Mouse (Mus musculus) telencephalon, adult 2 months (tissue): ENCODE data around the gene H2-T24.
"Not testable (repeated sequence)": the region's sequence is repeated elsewhere in the genome, so short reads cannot be mapped to it uniquely, and the experiment has no call there.

Source experiments
- DNase-seq: peaks from one replicate; pipeline ENCODE4 v3.0.0-alpha.2; 2011; ENCODE audit warnings: low read depth, low spot score

The H2-T24 gene

DNA sequence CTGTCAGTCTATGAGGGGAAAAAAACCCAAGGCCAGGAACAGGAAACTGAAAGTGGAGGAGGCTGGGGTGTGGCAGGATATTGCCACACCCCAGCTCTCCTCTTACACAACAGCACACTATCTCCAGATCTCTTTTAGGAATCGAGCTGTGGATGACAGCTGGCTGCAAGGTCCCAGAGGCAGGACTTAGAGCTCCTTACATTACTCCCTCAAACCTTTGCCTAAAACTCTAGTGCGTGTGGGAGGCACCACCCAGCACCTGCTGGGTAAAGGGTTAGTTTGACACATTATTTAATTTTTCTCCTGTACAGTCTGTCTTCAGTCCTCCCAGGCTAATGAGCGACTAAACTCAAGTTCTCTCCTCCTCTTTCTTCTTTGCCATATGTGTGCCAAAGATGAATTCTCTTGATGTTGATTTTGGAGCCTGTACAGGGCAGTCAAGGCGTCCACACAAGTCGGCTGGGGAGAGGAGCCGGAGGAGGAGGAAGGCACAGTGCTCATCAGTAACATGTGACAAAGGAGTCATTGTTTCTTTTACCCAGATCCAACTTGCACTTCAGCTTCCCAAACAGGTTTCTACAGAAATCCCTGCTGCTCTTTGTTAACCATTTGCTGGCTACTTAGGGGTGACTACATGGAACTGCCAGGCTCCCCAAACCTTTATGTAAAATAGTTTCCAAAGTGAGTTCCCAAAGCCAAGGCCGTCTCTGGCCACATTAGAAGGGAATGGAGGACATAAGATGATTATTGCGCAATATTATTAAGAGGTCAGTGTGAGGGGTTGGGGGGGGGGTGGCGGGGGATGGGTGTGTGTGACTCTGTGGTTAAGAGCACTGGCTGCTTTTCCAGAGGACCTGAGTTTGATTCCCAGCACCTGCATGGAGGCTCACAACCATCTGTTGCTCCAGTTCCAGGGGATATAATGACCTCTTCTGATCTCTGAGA lies 3.6 kb upstream of the H2-T24 start:
- DNase-seq = no peak

DNA sequence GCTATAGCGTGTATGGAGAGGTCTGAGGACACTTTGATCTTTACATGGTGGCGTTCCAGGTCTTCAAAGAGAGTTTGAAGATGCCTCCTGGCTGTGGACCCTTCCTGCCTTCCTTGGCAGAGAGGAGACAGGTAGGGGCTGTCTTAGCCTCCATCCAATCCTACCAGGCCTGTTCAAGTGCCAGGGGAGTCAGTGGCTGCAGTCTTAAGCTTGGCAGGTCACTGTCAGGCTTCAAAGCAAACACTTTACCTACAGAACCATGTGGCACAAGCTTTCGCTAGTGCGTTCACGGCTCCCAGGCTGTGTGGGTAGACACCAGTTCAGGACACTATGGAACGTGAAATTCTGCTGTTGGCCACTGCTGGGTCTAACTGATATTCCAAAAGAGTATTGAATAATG lies 2.6 kb upstream of the H2-T24 start:
- DNase-seq = no peak

DNA sequence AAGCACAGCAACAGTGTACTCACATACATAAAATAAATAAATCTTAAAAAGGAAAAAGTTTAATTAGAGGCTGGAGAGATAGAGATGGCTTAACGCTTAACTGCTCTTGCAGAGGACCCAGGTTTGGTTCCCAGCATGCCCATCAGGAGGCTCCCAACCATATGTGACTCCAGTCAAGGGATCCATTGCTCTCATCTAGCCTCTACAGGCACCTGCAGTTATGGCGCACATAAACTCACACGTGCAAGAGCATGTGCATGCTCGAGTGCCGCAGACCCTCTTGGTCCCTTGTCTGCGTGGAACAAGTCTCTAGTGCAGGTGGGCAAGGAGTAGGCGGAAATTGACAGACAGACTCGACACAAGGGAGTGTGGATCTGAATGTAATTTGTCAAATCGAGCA lies 1.7 kb upstream of the H2-T24 start:
- DNase-seq = no peak

DNA sequence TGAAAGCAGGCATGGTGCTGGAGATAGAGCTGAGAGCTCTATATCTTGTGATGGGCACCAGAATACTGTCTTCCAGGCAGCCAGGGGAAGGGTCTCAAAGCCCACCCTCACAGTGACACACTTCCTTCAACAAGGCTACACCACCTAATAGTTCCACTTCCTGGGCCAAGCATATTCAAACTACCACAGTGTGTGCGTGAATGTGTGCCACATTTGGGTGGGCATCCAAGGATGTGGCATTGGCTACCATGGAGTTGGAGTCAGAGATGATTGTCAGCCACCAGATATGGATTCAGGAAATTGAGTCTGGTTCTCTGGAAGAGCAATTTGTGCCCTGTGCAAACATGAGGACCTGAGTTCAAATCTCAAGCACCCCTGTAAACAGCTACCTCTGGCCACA lies 949 bp upstream of the H2-T24 start:
- DNase-seq = no peak

DNA sequence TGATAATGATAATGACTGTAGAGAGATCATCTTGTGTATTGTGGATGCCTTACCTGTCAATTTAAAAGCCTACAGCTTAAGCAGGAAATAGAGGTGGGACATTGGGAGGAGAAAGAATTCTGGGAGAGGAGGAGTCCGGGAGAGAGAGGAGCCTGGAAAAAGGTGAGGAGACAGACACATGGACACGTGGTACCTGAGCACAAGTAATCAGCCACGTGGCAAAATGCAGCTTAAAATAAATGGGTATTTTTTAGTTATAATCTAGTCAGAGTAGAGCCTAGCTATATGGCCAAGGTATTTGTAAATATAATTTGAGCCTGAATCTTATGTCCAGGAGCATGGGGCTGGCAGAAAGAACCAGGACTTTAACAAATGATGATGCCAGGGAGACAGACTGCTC lies 841 bp downstream of the H2-T24 start:
- no peak for DNase-seq

DNA sequence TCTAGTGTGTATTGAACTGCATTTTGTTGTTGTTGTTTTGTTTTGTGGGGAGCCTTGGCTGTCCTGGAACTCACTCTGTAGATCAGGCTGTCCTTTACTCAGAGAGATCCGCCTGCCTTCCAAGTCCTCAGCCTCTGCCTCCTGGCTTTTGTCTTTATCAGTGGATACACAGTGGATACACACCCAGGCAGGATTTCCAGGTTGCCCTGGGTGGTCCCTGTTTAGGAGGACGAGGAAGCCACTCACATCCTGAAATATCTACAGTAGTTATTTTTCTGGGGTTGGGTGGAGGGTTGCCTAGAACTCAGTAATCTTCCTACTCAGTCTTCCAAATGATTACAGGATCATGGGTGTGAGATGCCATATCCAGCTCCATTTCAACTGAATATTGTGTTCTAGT lies 1.4 kb downstream of the H2-T24 start:
- DNase-seq = no peak

DNA sequence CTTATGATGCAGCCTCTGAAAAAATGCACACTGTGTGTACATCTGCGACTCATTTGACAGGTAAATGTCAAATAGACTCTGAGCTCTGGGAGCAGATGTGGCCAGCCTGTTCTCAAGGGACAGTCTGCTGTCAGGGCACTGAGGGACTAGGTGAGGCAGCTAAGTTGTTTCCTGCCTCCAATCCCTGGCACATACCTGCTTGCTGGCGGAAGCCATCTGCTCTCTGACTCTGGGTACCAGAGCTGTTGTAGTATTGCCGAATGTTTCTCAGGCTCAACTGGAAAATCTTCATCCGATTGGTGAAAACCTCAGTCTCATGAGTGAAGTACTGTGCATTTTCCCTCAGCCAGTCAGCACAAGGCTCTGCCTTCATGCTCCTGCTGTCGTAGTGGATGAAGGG lies 3.3 kb downstream of the H2-T24 start:
- DNase-seq = no peak

DNA sequence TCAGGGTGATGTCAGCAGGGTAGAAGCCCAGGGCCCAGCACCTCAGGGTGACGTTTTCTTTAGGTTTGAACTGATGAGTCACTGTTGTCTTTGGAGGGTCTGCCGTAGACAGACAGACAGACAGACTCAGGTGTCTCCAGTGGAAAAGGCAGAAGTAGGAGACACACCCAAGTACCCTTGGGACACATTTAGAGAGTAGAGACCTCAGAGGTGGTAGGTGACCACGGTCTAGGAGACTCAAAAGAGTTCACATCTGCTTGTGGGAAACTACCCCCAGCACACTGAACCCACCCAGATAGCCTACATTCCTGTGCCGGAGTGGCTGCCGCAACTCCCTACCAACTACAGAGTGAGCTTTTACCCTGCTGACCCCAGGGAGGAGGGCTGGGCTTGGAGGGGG lies 5.4 kb downstream of the H2-T24 start:
- DNase-seq = no peak

DNA sequence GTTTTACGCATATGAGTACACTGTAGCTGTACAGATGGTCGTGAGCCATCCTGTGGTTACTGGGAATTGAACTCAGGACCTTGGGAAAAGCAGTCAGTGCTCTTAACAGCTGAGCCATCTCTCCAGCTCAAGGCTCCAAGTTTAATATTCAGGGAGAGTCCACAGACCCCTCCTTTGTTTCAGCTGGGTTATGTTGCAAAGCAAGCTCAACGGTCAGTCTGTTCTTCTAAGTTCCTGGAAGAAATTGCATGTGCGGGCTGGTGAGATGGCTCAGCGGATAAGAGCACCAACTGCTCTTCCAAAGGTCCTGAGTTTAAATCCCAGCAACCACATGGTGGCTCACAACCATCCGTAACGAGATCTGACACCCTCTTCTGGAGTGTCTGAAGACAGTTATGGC lies 16.0 kb downstream of the H2-T24 start:
- DNase-seq = not testable (repeated sequence)

DNA sequence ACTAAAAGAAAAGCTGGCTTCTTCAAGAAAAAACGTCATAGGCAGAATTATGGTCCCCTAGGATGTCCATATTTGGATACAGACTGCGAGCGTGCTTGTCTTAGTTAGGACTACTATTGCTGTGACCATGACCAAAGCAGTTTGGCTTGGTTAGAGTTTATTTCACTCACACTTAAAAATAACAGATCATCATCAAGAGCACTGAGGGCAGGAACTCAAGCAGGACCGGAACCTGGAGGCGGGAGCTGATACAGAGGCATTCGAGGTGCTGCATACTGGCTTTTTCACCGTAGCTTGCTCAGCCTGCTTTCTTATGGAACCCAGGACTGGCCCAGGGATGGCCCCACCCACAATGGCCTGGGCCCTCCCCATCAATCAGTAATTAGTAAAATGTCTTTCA lies 17.0 kb downstream of the H2-T24 start:
- no peak for DNase-seq

DNA sequence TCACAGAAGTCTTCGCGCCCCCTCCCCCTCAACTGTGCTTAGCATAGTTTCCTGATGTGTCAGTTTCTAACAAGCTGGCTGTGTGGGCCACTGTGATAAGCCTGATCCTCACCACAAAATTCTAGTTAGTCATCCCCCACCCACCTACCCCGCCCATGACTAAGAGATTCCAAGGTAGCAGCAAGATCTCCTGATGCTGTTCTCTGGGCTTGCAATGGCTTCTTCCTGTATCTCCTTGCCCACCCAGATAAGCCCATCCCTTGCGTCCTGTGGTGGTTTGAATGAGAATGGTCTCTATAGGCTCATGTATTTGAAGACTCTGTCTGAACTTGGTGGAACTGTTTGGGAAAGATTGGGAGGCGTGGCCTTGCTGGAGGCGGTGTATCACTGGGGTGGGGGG lies 18.4 kb downstream of the H2-T24 start:
- no peak for DNase-seq

DNA sequence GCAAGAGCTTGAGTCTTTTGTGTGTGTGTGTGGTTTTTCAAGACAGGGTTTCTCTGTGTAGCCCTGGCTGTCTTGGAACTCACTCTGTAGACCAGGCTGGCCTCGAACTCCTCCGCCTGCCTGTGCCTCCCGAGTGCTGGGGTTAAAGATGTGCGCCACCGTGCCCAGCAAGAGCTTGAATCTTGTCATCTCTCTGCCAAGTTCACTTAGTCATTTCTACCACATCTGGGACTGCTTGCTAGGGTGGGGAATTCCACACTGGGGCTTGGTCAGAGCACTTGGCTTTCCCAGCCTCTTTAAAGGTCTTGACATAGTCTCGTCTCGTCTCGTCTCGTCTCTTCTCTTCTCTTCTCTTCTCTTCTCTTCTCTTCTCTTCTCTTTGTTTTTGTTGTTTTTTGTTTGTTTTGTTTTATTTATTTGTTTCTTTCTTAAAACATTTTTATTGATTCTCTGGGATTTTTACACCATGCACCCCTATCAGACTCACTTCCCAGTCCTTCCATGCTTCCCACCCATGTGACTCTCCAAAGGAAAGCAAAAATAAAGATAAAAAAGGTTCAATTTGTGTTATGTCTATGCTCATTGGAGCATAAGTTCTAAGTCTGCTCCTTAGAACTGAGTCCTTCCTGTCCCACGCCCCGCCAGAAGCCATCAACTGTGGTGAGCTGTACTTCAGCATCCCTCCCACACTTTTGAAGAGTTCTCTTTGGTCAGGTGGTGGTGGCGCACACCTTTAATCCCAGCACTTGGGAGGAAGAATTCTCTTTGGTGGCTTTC lies 19.1 kb downstream of the H2-T24 start:
- no peak for DNase-seq

DNA sequence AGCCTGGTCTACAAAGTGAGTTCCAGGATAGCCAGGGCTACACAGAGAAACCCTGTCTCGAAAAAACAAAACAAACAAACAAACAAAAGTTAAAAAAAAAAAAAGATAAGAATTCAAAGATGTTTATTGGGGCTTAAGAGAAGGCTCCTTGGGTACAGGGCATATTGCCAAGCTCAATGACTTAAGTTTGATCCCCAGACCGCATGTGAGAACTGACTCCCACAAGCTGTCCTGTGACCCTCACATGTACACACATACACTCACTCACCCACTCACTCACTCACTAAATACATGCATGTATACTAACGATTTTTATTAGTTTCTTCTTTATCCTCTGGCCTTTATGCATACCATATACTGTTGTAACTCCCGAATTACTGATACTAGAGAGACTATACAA lies 20.0 kb downstream of the H2-T24 start:
- DNase-seq = no peak

DNA sequence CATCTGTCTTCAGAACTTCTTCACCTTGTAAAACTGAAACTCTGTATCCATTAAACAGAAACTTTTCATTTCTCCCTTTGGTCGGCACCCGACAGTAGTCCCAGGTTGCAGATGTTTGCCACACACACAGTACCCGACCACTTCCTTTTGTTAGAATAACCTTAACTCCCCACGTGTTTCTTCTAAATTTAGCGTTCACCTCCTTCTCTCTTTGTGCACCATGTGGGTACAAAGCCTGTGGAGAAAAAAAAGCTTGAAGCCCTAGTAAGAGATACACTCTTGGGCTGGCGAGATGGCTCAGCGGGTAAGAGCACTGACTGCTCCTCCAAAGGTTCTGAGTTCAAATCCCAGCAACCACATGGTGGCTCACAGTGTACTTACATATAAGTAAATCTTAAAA lies 21.0 kb downstream of the H2-T24 start:
- DNase-seq = no peak

DNA sequence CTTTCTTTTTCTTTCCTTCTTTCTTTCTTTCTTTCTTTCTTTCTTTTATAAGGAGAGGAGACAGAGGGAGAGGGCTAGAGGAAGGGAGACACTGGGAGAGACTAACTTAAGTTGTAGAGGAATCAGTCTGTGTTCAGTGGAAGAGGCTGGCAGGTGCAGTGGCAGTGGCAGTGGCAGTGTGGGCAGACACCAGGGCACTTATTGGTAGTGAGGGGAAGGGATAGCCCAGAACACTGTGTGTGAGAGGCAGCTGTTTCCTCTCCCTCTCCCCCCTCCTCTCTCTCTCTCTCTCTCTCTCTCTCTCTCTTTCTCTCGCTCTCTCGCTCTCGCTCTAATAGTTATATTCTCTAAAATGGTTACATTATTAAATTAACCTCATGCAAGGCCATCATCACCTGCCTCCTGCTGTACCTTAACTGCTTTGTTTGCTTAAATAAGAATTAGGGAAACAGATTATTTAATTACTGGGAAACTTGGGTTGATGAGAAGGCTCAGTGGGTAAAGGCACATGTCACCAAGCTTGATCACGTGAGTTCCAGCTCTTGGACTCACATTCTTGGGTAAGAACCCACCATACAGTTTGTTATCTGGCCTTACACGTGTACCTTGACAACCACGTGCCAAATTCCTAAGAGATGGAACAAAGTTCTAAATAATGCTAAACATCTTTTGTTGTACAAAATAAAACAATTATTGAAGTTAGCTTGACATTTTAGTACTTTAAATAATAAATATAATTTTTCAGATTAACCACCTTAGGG lies 21.6 kb downstream of the H2-T24 start:
- DNase-seq = no peak

DNA sequence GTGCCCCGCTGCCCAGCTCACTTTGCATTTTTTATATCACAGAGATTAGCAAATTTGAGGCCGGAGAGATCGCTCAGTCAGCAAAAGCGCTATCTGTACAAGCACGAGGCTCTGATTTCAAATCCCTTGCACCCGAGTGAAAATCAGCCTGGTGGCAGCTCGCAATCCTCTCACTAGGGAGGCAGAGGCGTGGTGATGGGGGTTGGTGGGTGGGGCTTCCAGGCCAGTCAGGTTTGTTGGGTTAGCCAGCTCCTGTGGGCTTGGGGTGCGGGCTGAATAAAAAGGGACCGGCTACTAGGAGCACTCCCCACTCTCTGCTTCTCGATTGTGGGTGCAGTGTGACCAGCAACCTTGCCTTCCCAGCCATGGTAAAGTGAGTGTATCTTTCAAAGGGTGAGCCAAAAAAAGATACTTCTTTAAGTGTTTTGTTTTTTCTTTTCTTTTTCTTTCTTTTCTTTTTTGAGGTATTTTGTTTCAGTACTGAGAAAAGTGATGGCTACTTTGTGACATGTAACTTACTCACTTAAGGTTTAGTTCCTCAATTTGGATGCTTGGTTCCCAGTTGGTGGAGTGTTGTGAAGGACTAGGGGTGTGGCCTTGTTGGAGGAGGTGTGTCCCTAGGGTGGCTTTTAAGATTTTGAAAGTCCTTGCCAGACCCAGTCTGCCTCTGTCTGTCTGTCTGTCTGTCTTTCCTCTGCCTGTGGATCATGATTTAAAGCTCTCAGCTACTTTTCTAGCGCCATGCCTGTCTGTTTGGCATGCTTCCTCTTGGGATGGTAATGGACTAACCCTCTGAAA lies 22.4 kb downstream of the H2-T24 start:
- DNase-seq = no peak

DNA sequence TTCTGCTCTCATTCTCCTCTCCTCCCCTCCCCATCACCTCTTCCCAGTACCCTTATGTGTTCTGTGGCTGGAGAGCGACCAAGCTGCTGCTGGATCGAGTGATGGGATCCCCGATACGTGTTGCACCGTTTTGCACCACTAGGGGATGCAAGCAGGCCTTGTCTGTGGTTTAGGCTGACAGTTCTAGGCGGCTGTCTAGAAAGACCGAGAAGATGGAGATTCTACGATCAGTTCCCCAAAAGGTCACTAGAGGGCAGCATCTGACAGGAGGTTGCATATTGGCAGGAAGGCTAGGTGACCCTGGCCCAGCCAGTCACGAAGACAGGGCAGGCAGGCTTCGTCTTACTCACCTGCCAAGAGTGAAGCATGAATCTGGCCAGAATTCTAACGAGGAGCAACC lies 23.4 kb downstream of the H2-T24 start:
- DNase-seq = peak; percentile 91

DNA sequence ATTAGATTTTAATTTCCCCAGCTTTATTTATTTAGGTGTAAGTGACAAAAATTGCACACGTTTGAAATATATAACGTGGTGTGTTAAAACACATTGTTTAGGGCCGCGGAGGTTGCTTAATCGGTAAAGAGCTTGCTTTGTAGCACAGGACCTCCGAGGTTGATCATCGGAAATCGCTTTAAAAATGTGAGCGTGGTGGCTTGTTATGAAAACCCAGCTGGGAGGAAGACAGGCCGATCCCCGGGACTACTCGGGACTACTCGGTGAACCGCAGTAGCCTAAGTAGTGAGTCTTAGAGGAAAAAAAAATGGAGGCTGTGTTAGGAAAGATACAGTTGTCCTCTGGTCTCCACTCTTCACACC lies 25.5 kb downstream of the H2-T24 start:
- no peak for DNase-seq

DNA sequence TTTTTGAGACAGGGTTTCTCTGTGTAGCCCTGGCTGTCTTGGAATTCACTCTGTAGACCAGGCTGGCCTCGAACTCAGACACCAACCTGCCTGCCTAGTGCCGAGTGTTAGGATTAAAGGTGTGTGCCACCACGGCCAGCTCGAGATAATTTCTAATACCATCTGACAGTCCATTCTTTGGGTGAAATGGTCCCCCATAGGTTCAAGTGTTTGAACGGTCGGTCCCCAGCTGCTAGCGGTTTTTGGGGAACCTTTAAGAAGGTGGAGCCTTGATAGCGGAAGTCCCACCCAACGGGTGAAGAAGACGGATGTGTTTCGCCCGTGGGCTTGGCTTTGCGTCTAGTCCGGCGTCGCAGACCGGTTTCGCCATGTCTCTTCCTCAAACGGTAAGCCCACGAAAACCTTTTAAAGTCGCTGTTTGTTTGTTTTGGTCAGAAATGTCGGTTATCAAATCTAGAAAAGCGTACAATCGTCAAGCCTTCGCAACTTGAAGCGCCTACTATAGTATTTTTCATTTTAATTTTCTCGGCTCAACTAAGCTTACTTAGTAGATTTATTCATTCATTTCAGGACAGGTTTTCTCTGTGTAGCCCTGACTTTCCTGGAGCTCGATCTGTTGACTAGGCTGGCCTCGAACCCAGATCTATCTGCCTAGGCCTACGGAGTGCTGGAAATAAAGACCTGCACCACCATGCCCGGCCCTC lies 26.0 kb downstream of the H2-T24 start:
- peak; percentile 90 for DNase-seq

DNA sequence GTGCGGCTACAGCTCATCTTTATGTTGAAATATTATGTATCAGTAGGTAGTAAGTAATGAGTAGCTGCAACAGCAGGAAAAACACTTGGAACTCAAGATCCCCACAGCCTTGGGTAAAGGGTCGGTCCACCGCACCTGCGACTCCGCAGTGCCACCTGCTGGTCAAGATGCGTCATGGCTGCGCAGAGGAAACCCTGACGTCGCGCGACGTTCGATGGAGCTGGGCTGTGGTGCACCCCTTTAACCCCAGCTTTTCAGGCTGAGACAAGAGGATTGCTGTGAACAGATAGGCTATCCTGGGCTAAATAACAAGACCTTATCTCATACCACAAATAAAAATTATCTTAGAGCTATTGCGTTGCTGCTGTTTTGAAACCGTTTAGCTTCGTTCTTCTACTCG lies 26.7 kb downstream of the H2-T24 start:
- DNase-seq = peak; percentile 69

DNA sequence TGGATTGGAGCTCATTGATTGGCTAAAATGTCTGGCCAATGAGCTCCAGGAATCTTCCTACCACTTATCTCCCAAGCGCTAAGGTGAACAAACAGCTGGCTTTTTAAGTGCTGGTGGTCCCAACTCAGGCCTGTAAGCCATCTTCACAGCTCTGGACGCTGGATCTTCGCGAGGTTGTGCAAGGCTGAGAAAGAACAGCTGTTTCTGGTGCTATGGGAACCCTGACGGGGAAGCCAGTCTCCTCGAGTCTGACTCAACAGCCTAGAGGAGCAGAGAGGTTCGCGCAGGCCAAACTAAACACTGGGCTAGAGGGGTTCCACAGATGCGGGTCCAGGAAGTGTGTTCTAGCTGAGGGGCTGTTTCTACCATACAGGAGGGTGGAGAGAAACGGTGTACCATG lies 28.6 kb downstream of the H2-T24 start:
- no peak for DNase-seq
